Mouse (Mus musculus): Measurements from ENCODE around the gene Mbtd1. TPM values are rescaled to one million over a fixed set of nuclear protein-coding genes. Genes with fewer than 3 reads are reported as not detected.
"Not testable (repeated sequence)": the region's sequence is repeated elsewhere in the genome, so short reads cannot be mapped to it uniquely, and the experiment has no call there.

Gene Mbtd1
- polyA plus RNA-seq, 1 experiment from 2014 or later = 19.3 TPM

DNA sequence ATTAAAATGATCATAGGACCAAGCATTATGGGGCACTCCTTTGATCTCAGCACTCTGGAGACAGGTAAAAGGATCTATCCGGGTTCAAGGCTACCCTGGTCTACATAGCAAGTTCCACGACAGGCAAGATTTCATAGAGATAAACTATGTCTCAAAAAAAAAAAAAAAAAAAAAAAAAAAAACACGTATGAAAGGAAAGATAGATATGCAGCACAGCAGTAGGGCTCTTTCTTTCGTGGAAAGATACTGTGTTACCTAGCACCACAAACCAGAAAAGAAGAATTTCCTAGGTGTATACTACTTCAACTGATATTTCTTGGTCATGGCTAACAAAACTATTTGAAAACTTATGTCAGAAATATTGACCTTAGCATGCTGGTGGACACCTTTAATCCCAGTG, 21.2 kb downstream of the Mbtd1 start:
- Histone ChIP-seq H3K27ac (no peak overlapping the region), H3K4me3 (ENCODE audit: inconsistent target) (no peak overlapping the region), H3K36me3 (ENCODE audit: inconsistent target) (peaks cover 57% of the 10 kb centered on the region), H3K79me2 (ENCODE audit: inconsistent target) (peaks cover 2% of the 10 kb centered on the region; the same call in 1 of the 2 replicates)
- WGBS (ENCODE audit: missing documents) = 93% methylated on average over 3 of the region's 4 CpGs

DNA sequence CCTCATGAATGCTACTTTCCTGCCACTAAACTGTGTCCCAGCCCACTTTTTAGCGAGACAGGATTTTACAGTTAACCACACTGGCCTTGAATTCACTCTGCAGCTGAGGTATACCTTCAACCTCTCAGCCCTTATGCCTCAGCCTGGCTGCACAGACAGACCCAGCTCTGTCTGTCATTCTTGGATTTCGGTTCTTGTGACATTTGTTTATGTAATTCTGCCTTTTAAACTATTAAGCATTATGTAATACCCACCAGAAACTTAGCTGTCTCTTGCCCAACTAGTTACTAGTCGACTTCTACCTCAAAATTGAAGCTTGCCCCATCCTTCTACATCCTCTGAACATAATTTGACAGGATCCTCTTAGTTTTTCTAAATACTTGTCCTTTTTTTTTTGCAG, 22.2 kb downstream of the Mbtd1 start:
- peaks cover 61% of the 10 kb centered on the region for H3K36me3 ChIP-seq (ENCODE audit: inconsistent target)
- no peaks in the 10 kb centered on the region; the same call in 1 of the 2 replicates for H3K79me2 ChIP-seq (ENCODE audit: inconsistent target)
- no peak overlapping the region for H3K27ac ChIP-seq
- H3K4me3 ChIP-seq (ENCODE audit: inconsistent target) = no peak overlapping the region
- WGBS (ENCODE audit: missing documents) = 62% methylated on average over 3 of the region's 3 CpGs

DNA sequence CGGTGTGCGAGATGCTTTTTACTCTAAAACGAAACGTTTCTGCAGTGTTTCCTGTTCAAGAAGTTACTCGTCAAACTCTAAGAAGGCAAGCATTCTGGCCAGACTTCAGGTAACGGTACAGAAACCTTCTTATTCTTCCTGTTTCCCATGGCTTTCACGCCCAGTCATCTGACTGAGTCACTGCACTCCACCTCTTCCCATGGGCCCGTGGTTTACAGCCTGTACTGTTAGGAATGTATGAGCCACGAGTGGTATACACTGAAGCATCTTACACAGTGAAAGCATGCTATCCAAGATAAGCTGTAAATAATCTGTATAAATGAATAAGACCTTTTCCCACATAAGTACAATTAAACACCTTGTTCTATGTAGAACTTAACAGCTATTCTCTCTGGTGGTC, 23.2 kb downstream of the Mbtd1 start:
- Histone ChIP-seq H3K4me3 (ENCODE audit: inconsistent target) (no peak overlapping the region), H3K27ac (no peak overlapping the region), H3K79me2 (ENCODE audit: inconsistent target) (no peaks in the 10 kb centered on the region; the same call in 1 of the 2 replicates), H3K36me3 (ENCODE audit: inconsistent target) (peaks cover 71% of the 10 kb centered on the region)
- WGBS (ENCODE audit: missing documents) = 72% methylated on average over 9 of the region's 9 CpGs

DNA sequence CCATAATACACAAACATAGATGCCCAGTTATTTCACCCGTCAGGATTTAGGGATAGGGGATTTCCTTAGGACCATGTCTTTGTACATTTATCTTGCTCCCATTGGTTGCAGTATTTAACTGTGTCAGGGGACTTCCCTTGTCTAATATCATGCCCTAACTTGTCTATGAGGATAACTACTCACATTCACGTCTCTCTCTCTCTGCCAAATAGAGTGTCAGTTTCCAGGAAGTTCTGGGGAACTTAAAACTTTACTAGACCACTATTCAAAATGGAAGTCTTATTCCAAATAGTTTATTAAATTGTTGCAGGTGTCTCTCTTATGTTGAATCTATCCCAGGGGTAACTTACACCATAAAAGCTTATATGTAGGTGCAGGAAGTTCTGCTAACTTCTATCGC, 26.0 kb downstream of the Mbtd1 start:
- Histone ChIP-seq H3K27ac (no peak overlapping the region), H3K4me3 (ENCODE audit: inconsistent target) (no peak overlapping the region), H3K36me3 (ENCODE audit: inconsistent target) (peaks cover 65% of the 10 kb centered on the region), H3K79me2 (ENCODE audit: inconsistent target) (no peaks in the 10 kb centered on the region)
- WGBS (ENCODE audit: missing documents) = 91% methylated on average over 3 of the region's 3 CpGs

DNA sequence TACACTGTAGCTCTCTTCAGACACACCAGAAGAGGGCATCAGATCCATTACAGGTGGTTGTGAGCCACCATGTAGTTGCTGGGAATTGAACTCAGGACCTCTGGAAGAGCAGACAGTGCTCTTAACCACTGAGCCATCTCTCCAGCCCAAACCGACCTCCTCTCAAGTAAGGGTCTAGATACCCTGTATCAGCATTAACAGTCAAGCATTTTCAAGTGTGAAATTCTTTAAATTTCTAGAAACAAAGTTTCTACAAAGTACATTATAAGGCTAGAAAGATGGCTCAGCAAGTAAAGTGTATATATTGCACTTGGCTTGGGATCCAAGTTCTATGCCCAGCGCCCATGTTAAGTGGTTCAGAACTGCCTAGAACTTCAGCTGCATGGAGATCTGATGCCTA, 29.4 kb downstream of the Mbtd1 start:
- H3K4me3 ChIP-seq (ENCODE audit: inconsistent target); H3K79me2 ChIP-seq (ENCODE audit: inconsistent target); H3K27ac ChIP-seq: not testable (repeated sequence)
- peaks cover 56% of the 10 kb centered on the region for H3K36me3 ChIP-seq (ENCODE audit: inconsistent target)
- WGBS (ENCODE audit: missing documents) = 93% methylated on average over 2 of the region's 2 CpGs

DNA sequence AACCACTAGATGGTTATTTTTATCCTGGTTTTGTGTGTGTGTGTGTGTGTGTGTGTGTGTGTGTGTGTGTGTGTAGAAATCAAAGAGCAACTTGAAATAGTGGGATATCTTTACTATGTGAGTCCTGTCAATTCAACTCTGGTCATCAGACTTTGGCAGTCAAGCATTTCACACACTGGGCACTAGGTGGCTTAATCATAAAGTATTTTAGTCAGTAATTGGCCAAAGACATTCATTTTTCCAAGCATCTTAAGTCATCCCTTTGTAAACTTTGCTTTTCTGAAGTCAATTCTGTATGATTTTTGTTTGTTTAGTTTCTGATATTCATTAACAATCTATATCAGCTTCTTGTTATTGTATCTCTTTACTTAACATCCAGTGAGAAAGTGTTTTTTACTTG, 43.5 kb downstream of the Mbtd1 start:
- Histone ChIP-seq H3K27ac (no peak overlapping the region), H3K4me3 (ENCODE audit: inconsistent target) (no peak overlapping the region), H3K79me2 (ENCODE audit: inconsistent target) (no peaks in the 10 kb centered on the region), H3K36me3 (ENCODE audit: inconsistent target) (peaks cover 38% of the 10 kb centered on the region)

DNA sequence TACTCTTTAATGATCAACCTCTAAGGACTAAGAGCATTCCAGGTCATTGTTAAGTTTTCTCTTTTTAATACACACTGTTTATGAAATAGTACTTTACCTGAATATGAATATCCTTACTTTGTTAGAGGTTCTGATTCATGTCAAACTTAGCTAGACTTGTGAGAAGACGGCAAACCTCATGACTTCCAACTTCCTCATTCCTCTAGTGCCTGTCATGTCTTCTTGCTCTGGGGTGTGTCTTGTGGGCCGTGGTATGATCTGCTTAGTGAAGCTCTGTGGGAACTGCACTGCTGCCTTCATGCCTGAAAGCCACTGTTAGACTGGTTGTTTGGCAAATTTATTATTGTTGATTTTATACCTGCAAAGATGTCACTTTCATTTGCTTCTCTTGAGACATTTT, 55.3 kb downstream of the Mbtd1 start:
- WGBS (ENCODE audit: missing documents) = 0% methylated on average over 2 of the region's 2 CpGs
- no peak overlapping the region for H3K4me3 ChIP-seq (ENCODE audit: inconsistent target)
- H3K27ac ChIP-seq = peak overlapping the region; percentile 38
- no peaks in the 10 kb centered on the region for H3K36me3 ChIP-seq (ENCODE audit: inconsistent target)
- no peaks in the 10 kb centered on the region for H3K79me2 ChIP-seq (ENCODE audit: inconsistent target)

DNA sequence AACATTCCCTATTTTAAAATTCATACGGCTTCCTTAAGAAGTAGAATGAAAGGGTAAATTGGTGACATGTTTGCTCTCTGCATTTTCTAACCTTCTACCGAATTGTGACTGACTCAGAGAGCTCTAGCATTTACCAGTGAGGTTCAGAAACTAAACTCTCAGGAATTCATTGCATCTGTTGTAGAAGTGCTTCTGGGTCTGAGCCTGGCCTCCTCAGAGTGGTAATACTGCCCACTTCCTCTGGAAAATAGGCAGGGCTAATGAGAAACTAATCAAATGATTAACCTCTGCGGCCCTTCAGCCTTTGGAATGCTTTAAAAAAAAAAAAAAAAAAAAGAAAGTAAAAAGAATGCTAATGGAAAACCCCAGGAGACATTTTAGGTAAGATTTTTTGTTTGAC, 59.3 kb downstream of the Mbtd1 start:
- Histone ChIP-seq H3K27ac (no peak overlapping the region), H3K79me2 (ENCODE audit: inconsistent target) (no peaks in the 10 kb centered on the region), H3K4me3 (ENCODE audit: inconsistent target) (no peak overlapping the region), H3K36me3 (ENCODE audit: inconsistent target) (peaks cover 10% of the 10 kb centered on the region; the same call in 1 of the 2 replicates)
- WGBS (ENCODE audit: missing documents) = 97% methylated on average over 3 of the region's 3 CpGs

DNA sequence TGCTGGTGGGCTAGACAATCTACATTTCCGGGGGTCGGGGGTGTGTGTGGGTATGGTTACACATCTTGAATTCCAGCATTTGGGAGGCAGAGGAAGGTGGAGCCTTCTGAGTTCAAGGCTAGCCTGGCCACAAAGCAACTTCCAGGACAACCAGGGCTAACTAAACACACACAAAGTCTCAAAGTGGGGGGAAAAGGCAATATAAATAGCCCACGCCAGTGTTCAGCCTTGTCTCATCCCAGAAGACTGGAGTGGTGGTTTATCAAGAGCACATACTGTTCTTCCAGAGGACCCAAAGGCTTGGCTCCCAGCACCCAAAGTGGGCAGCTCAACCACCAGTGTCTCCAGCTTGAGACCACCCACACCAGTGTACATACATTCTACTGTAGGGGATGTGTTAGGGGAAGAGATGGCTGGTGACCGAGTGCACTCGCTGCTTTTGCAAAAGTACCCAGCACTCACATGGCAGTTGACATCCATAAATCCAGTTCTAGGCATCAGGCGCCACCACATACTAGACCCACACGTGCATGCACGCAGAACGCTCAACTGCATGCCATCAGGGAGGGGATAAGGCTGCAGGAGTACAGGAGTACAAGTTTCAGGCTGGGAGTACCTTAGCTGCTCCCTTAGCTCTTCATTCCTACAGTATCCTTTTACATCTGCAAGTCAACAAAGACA, 63.4 kb downstream of the Mbtd1 start:
- WGBS (ENCODE audit: missing documents) = 89% methylated on average over 9 of the region's 9 CpGs
- peaks cover 18% of the 10 kb centered on the region; the same call in 1 of the 2 replicates for H3K36me3 ChIP-seq (ENCODE audit: inconsistent target)
- H3K27ac ChIP-seq = no peak overlapping the region
- no peak overlapping the region for H3K4me3 ChIP-seq (ENCODE audit: inconsistent target)
- H3K79me2 ChIP-seq (ENCODE audit: inconsistent target) = peaks cover 22% of the 10 kb centered on the region

DNA sequence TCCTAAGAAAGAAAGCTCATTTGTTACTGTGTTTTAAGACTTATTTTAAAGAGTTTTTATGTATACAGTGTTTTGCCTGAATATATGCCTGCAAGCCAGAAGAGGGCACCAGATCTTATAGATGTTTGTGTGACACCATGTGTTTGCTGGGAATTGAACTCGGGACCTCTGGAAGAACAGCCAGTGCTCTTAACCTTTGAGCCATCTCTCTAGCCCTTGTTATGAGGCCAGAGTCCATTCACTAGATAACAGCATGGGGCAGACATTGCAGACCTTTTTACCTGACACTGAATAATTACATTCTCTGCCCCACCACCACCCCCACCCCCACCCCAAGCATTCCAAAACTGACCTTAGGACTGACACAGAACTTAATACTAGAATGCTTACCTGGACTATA, 64.4 kb downstream of the Mbtd1 start:
- H3K36me3 ChIP-seq (ENCODE audit: inconsistent target) = peaks cover 18% of the 10 kb centered on the region; the same call in 1 of the 2 replicates
- no peak overlapping the region for H3K4me3 ChIP-seq (ENCODE audit: inconsistent target)
- H3K27ac ChIP-seq = no peak overlapping the region
- WGBS (ENCODE audit: missing documents) = 100% methylated on average over 1 of the region's 1 CpGs
- H3K79me2 ChIP-seq (ENCODE audit: inconsistent target) = peaks cover 32% of the 10 kb centered on the region

DNA sequence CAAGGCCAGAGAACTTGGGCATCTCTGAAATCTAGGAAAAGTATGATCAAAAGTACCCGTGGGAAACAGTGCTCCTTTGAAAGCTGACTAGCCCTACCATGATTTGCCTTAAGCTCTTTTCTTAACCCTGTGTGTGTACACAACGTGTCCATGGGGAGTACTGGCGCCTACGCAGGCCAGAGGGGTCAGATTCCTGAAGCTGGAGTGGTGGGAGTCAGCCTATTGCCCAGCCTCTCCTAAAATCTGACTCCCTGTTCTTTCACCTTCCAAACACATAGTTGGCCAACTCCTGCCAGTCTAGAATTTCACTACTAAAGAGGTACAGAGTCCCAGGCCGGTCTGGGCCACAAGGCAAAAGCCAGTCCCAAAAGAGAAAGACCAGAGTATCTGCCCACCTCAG, 66.7 kb downstream of the Mbtd1 start:
- 97% methylated on average over 5 of the region's 5 CpGs for WGBS (ENCODE audit: missing documents)
- Histone ChIP-seq H3K27ac (no peak overlapping the region), H3K4me3 (ENCODE audit: inconsistent target) (no peak overlapping the region), H3K79me2 (ENCODE audit: inconsistent target) (peaks cover 36% of the 10 kb centered on the region), H3K36me3 (ENCODE audit: inconsistent target) (peaks cover 18% of the 10 kb centered on the region; the same call in 1 of the 2 replicates)

DNA sequence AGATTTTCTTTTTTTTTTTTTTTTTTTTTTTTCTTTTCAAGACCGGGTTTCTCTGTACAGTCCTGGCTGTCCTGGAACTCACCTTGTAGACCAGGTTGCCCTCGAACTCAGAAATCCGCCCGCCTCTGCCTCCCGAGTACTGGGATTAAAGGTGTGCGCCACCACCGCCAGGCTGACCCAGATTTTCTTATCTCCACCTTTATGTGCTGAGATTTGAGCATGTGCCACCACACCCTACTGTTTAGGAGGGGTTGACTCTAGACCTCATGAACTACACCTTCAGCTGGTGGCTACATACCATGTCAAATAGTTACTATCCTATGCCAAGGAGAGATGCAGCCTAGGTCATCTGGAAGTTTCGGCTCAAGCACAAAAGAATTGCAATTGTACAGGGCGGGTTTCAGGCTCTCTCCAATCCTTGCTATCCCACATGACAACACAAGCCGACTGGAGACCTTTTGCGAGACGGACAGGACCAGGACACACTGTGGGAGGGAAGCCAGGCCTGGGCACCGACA, 69.1 kb downstream of the Mbtd1 start:
- H3K36me3 ChIP-seq (ENCODE audit: inconsistent target) = peaks cover 21% of the 10 kb centered on the region; the same call in 1 of the 2 replicates
- peaks cover 36% of the 10 kb centered on the region for H3K79me2 ChIP-seq (ENCODE audit: inconsistent target)
- H3K27ac ChIP-seq = peak overlapping the region; percentile 88
- peak overlapping the region; percentile 87 for H3K4me3 ChIP-seq (ENCODE audit: inconsistent target)
- WGBS (ENCODE audit: missing documents) = 41% methylated on average over 13 of the region's 13 CpGs

DNA sequence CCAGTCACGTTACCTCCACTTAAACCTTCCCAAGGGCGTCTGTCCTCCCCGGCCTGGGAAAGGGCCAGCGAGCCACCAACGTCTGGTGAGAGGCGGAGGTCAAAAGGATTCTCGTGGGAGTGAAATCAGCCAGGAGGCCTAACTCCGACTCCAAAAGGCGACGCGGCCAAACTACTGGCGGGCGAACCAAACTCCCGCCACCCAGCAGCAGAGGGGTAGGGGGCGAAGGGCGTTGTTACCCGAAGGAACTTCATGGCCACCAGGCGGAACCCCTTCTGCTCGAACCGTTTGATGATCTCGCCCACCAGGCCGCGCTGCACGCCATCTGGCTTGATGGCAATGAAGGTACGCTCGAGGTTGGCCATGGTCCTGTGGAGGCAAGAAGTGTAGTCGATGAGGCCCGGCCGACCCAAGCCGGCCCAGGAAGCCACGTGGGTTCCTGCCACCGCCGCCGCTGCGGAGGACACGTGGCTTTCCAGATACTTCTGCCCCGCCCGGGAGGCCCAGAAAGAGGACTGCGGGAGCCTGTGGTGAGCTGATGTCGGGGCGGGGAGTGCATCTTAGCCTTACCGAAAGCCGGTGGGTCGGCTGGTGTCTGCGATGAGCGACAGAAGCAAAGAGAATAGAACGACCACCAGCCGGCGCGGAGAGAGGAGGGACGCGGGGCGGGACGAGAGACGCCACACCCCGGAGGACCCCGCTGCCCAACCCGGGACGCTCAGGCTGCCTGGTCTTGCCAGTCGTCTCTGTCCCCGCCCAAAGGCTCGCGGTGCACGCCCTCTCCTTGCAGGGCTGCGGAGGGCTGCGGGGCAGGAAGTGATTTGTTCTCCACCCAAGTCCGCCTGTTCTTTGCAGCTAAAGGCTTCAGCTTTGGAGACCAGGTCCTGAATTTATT, 69.9 kb downstream of the Mbtd1 start:
- Histone ChIP-seq H3K4me3 (ENCODE audit: inconsistent target) (peak overlapping the region; percentile 87), H3K27ac (peak overlapping the region; percentile 88), H3K36me3 (ENCODE audit: inconsistent target) (peaks cover 23% of the 10 kb centered on the region; the same call in 1 of the 2 replicates), H3K79me2 (ENCODE audit: inconsistent target) (peaks cover 36% of the 10 kb centered on the region)
- under 1% methylated on average over 60 of the region's 67 CpGs for WGBS (ENCODE audit: missing documents)

DNA sequence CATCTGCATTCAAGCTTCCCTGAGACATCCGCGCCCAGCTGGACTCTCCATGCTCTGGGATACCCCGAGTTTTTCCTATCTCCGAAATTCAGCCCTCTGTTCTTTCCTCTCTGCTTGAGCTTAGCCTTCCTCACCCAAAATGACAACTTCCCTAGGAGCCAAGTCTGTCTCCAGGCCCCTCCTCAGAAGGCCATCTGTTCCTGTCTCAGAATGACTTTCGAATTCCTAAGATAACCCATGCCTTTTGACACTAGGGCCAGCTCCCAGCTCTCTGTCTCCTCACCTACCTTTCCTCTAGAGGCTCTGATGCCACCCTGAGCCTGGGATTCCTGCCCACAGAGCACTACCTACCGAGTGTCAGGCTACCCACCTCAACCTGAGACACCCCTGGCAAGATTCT, 70.5 kb downstream of the Mbtd1 start, which contains the start of gene Nme2:
TSS of gene Nme2 (minus strand) at position 101 of the 400 bp plus-strand sequence.
- H3K36me3 ChIP-seq (ENCODE audit: inconsistent target) = peaks cover 21% of the 10 kb centered on the region; the same call in 1 of the 2 replicates
- peak within 1 kb of the TSS; percentile 87 for H3K4me3 ChIP-seq (ENCODE audit: inconsistent target)
- WGBS (ENCODE audit: missing documents) = 0% methylated on average over 6 of the region's 6 CpGs
- H3K79me2 ChIP-seq (ENCODE audit: inconsistent target) = peaks cover 36% of the 10 kb centered on the region
- H3K27ac ChIP-seq = peak within 1 kb of the TSS; percentile 88

All from macrophage (primary cell).